Mouse (Mus musculus) neural tube, embryonic 12.5 days (tissue): ENCODE measurements at regions not wholly inside any gene's neighbourhood (a gene's known extent, or its start where the extent isn't known, plus 50 kb on each side); places are given as distances from the start of the nearest gene placed in this dataset.

Experiments
- ATAC-seq: fragments of 200-750 bp; cut with Nextera tagmentation; 2 replicates; pipeline ENCODE4 v1.8.0; 2017; ENCODE audit warnings: low read depth, mild to moderate bottlenecking, moderate TSS enrichment, moderate library complexity; ENCODE audit not compliant: low FRiP score
- H3K27ac ChIP-seq: fragments of 300-500 bp; sonication (generic); 2 replicates; pipeline ENCODE4 v1.5.1; 2016
- H3K27me3 ChIP-seq: fragments of 300-500 bp; sonication (generic); replicated peaks from 2 replicates; pipeline ENCODE4 v1.6.1; 2016; ENCODE audit warnings: mild to moderate bottlenecking
- H3K36me3 ChIP-seq: fragments of 300-500 bp; sonication (generic); 2 replicates; pipeline ENCODE4 v1.6.1; 2016; ENCODE audit warnings: mild to moderate bottlenecking
- H3K4me1 ChIP-seq: fragments of 300-500 bp; sonication (generic); 2 replicates; pipeline ENCODE4 v1.6.1; 2016
- H3K4me2 ChIP-seq: fragments of 300-500 bp; sonication (generic); replicated peaks from 2 replicates; pipeline ENCODE4 v1.6.1; 2016; ENCODE audit warnings: mild to moderate bottlenecking
- H3K4me3 ChIP-seq: fragments of 300-500 bp; sonication (generic); 2 replicates; pipeline ENCODE4 v1.5.1; 2016
- H3K9ac ChIP-seq: fragments of 300-500 bp; sonication (generic); 2 replicates; pipeline ENCODE4 v1.6.1; 2016; ENCODE audit warnings: mild to moderate bottlenecking
- H3K9me3 ChIP-seq: fragments of 300-500 bp; sonication (generic); 2 replicates; pipeline ENCODE4 v1.6.1; 2016; ENCODE audit warnings: mild to moderate bottlenecking
- WGBS: fragments of 180-500 bp; shearing (Covaris S2); methylation state at CpG from one replicate; pipeline ENCODE4 v1.1.7; 2016; 5-methylcytosine and 5-hydroxymethylcytosine counted together

DNA sequence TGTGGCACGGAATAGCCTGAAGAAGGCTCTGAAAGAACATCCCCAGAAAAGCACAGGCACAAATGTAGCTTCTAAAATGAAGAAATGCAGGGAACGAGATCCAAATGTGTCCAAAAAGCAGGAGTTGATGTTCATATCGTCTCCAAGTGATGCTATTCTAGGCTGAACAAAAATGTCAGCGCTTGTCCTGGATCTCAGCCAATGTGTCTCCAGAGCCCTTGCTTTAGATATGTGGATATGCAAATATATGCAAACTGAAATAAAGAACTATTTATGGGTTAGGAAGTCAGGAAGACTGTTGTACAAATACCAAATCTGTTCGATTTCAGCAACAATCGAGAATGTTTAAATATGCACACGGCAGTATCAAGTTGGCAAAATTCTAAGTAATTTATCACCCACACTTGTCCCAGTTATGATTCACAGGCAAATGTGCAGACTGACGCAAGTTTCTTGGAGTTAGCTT is 320.4 kb downstream of the Synb start:
- no peak overlapping the region for H3K4me3 ChIP-seq
- no peaks in the 10 kb centered on the region for H3K9me3 ChIP-seq
- H3K27ac ChIP-seq = no peak overlapping the region
- H3K4me1 ChIP-seq = no peaks in the 10 kb centered on the region
- H3K4me2 ChIP-seq = no peak overlapping the region
- 83% methylated on average over 8 of the region's 8 CpGs for WGBS
- no peak for ATAC-seq
- H3K27me3 ChIP-seq = no peaks in the 10 kb centered on the region
- no peak overlapping the region for H3K9ac ChIP-seq
- no peaks in the 10 kb centered on the region for H3K36me3 ChIP-seq

DNA sequence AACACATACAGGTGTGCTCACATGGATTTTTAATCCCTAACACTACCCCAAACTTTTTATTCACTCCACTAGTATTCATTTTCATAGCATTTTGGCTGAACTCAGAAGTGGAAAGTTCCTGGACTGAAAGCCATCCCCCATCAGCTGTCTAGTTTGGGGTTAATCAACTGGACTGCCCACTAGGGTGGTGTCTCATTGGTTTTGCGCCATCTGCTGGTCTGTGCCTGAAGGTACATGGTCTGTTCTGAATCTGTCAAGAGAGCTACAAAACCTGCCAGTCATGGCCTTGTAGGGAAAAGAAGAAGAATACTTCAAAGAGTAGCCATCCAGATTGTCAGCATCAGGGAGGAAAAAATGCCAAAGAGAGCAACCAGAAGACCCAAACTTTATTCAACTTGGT is 327.3 kb downstream of the Synb start:
- 5% methylated on average over 1 of the region's 1 CpGs for WGBS
- ATAC-seq = no peak

DNA sequence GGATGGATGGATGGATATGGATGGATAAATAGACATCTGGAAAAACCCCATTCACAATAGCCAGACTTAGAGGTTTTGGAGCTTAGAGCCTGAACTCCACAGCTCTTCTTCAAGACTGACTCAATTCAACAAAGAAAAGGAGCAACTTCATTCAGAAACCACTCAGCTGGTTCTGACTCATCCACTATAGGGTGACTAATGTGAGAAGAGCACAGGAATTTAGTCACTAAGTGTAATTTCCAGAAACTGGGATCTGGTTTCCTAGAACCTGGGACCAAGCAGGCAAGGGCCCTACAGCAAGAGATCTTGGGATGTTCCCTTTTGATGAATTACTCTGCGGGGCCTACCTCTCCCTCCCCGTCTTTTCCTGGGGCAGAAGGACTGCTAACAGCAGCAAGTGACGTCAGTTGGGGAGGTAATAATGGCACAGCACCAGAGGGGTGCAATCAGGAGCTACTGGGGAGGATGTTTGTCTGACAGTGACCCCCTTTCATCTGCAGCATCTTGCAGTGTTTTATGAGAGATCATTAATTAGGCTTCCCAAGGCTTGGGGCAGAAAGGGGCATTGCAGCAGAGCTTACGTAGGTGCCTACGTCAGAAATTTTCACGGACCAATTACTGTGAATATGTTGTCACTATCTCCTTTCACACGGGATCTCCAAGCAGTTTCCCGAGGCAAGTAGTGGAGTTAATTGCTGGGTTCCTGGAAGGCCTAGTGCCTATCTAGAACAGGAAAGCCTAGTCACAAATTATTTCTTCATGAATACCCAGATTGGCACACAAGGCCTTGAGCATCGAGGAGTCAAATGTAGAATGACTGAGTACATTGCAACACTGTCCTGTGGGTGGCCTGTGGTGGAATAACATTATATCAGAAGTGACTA is 339.3 kb downstream of the Synb start:
- Histone ChIP-seq H3K27me3 (no peaks in the 10 kb centered on the region), H3K9me3 (no peaks in the 10 kb centered on the region), H3K36me3 (no peaks in the 10 kb centered on the region), H3K9ac (no peak overlapping the region), H3K4me3 (no peak overlapping the region), H3K4me1 (no peaks in the 10 kb centered on the region), H3K27ac (no peak overlapping the region), H3K4me2 (no peak overlapping the region)
- no peak for ATAC-seq
- 52% methylated on average over 9 of the region's 9 CpGs for WGBS

More for the DNA sequence above, 327.3 kb downstream of the Synb start:
- H3K4me1 ChIP-seq = no peaks in the 10 kb centered on the region
- no peaks in the 10 kb centered on the region for H3K27me3 ChIP-seq
- no peak overlapping the region for H3K9ac ChIP-seq
- no peak overlapping the region for H3K27ac ChIP-seq
- no peak overlapping the region for H3K4me3 ChIP-seq
- H3K4me2 ChIP-seq = no peak overlapping the region
- H3K36me3 ChIP-seq = no peaks in the 10 kb centered on the region
- no peaks in the 10 kb centered on the region for H3K9me3 ChIP-seq

GRCm38 (mm10) chr14:68945906-68946305 is 348.2 kb downstream of the Synb start:
- H3K9ac ChIP-seq = no peak overlapping the region
- H3K4me2 ChIP-seq = no peak overlapping the region
- H3K4me3 ChIP-seq = no peak overlapping the region
- WGBS = 90% methylated on average over 3 of the region's 3 CpGs
- no peak overlapping the region for H3K27ac ChIP-seq
- H3K4me1 ChIP-seq = no peaks in the 10 kb centered on the region
- no peaks in the 10 kb centered on the region for H3K36me3 ChIP-seq
- ATAC-seq = no peak
- no peaks in the 10 kb centered on the region for H3K9me3 ChIP-seq
- no peaks in the 10 kb centered on the region for H3K27me3 ChIP-seq

DNA sequence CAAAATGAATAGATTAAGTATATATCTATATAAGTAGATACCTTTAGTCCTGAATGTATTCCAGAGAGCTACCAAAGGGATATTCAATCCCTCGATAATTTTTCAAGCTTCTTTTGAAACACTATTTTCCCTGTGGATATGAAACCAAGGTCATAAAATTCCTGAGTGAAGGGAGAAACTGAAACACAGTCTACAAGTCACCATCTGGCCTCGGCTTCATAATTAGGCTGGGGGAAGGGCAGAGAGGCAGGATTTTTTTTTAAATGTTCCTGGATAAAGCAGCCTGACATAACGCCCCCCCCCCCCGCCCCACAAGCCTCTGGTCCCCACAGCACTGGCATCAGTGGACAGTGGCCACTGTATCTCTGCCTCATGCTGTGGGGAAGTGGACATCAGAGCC is 348.7 kb downstream of the Synb start:
- 45% methylated on average over 4 of the region's 4 CpGs for WGBS
- Histone ChIP-seq H3K27ac (no peak overlapping the region), H3K27me3 (no peaks in the 10 kb centered on the region), H3K9me3 (no peaks in the 10 kb centered on the region), H3K4me3 (no peak overlapping the region), H3K9ac (no peak overlapping the region), H3K36me3 (no peaks in the 10 kb centered on the region), H3K4me2 (no peak overlapping the region), H3K4me1 (no peaks in the 10 kb centered on the region)
- ATAC-seq = no peak

DNA sequence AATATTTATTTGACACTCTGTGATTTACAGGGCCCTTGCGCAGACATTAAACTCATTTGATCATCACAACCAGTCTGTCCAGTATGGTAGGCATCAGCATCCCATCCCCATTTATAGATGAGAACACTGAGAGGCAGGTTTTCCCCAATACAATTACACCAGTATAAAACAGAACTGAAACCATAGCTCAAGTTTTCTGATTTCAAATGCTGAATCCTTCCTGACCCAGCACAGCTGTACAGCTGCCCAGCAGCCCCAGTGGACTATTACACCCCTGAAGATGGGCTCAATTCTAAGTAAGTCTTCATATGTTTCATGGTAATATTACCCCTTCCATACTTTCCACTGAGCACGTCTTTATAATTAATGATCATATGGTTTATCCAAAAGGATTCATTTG is 352.3 kb downstream of the Synb start:
- WGBS = 86% methylated on average over 2 of the region's 2 CpGs
- Histone ChIP-seq H3K9me3 (no peaks in the 10 kb centered on the region), H3K27ac (no peak overlapping the region), H3K4me3 (no peak overlapping the region), H3K4me1 (no peaks in the 10 kb centered on the region), H3K4me2 (no peak overlapping the region), H3K36me3 (no peaks in the 10 kb centered on the region), H3K27me3 (0 out of 2 replicates have a peak, but pooled peaks cover 3% of the 10 kb centered on the region), H3K9ac (no peak overlapping the region)
- no peak for ATAC-seq

DNA sequence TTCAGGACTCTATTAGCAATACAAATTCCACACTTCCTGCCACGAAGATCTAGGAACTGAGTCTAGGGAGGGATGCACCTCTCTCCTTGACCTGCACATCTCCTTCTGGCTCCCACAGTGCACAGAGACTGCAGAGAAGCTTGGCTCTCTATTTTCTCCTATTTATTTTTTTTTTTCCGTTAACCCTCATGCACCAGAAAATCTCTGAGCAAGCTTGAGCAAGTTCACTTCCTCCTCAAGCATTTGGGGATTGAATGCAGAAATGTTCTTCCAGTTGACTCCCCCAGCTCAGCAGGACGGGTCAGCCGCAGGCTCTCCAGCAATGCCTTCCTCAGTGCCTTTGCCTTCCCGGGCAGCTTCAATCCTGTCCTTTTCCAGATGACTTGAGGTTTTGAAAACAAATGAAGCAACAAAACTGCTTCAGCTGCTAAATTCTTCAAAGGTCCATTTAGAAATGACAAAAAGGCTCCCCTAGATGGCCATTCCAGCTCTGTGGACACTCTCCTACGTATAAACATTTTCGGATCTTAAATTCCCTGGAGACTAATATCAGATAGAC is 352.9 kb downstream of the Synb start:
- no peaks in the 10 kb centered on the region for H3K4me1 ChIP-seq
- WGBS = 34% methylated on average over 7 of the region's 7 CpGs
- H3K27ac ChIP-seq = no peak overlapping the region
- no peak overlapping the region for H3K4me2 ChIP-seq
- 0 out of 2 replicates have a peak, but pooled peaks cover 3% of the 10 kb centered on the region for H3K27me3 ChIP-seq
- H3K9ac ChIP-seq = no peak overlapping the region
- no peaks in the 10 kb centered on the region for H3K36me3 ChIP-seq
- no peak overlapping the region for H3K4me3 ChIP-seq
- ATAC-seq = no peak
- no peaks in the 10 kb centered on the region for H3K9me3 ChIP-seq

GRCm38 (mm10) chr14:68935303-68935662 is 358.8 kb downstream of the Synb start:
- Histone ChIP-seq H3K9me3 (no peaks in the 10 kb centered on the region), H3K4me3 (no peak overlapping the region), H3K4me1 (peaks cover 10% of the 10 kb centered on the region; the same call in 1 of the 2 replicates), H3K27ac (no peak overlapping the region), H3K4me2 (peak overlapping the region; percentile 25; the same call in 1 of the 2 replicates), H3K9ac (no peak overlapping the region), H3K27me3 (0 out of 2 replicates have a peak, but pooled peaks cover 3% of the 10 kb centered on the region), H3K36me3 (no peaks in the 10 kb centered on the region)
- WGBS = 72% methylated on average over 6 of the region's 6 CpGs
- peak; percentile 25; the same call in 1 of the 2 replicates for ATAC-seq

- Histone ChIP-seq H3K4me2 (peak overlapping the region; percentile 25), H3K4me3 (no peak overlapping the region)
Measured at GRCm38 (mm10) chr14:68934611-68935302, 359.3 kb downstream of the Synb start.

DNA sequence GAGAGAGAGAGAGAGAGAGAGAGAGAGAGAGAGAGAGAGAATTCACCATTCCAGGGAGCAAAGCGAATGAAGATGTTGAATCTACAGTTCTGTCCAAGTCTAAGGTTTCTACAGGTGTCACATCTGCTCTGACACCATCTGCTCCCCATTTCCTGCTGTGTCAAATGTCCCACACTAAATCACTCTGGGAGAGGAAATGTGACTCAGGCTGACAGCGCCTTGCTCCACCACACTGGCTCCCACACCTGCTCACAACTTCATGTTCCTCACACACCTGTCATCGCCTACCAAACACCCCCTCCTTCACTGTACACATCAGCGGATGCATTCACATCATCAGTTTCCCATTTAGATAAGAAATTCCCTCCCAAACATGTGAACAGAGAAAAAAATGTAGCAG is 366.3 kb downstream of the Synb start:
- no peak overlapping the region for H3K4me3 ChIP-seq
- no peak overlapping the region for H3K27ac ChIP-seq
- no peak overlapping the region for H3K9ac ChIP-seq
- 73% methylated on average over 4 of the region's 4 CpGs for WGBS
- no peaks in the 10 kb centered on the region for H3K27me3 ChIP-seq
- ATAC-seq = no peak
- no peak overlapping the region for H3K4me2 ChIP-seq
- H3K4me1 ChIP-seq = peaks cover 5% of the 10 kb centered on the region
- no peaks in the 10 kb centered on the region for H3K9me3 ChIP-seq
- H3K36me3 ChIP-seq = no peaks in the 10 kb centered on the region

More at GRCm38 (mm10) chr14:68934611-68935302, 359.3 kb downstream of the Synb start:
- Histone ChIP-seq H3K9ac (no peak overlapping the region), H3K9me3 (no peaks in the 10 kb centered on the region), H3K4me1 (peaks cover 10% of the 10 kb centered on the region; the same call in 1 of the 2 replicates), H3K27ac (no peak overlapping the region), H3K36me3 (no peaks in the 10 kb centered on the region), H3K27me3 (0 out of 2 replicates have a peak, but pooled peaks cover 3% of the 10 kb centered on the region)
- ATAC-seq = peak; percentile 75; the same call in 1 of the 2 replicates
- WGBS = 19% methylated on average over 12 of the region's 12 CpGs

DNA sequence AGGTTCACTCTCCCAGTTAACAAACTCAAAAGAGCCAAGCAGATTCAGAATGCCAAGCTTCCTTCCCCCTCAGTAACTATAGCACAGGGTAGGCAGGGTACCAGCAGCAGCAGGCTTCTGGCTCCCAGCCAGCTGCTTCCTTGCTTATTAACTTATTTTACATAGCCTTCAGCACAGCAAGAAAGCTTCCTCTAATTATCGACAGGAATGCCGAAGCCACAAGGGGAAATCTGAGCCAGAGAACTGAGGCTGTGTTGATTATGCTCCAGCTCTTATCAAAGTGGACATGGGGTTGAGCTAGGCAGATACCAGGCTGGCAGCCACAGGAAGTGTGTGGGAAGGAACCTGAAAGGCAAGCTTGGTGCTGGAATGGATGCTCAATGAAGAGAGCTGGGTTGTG is 371.0 kb downstream of the Synb start:
- H3K36me3 ChIP-seq = no peaks in the 10 kb centered on the region
- H3K4me1 ChIP-seq = peaks cover 6% of the 10 kb centered on the region
- peak; percentile 56; the same call in 1 of the 2 replicates for ATAC-seq
- no peak overlapping the region for H3K9ac ChIP-seq
- H3K27me3 ChIP-seq = no peaks in the 10 kb centered on the region
- H3K27ac ChIP-seq = no peak overlapping the region
- H3K4me3 ChIP-seq = no peak overlapping the region
- no peak overlapping the region for H3K4me2 ChIP-seq
- H3K9me3 ChIP-seq = no peaks in the 10 kb centered on the region
- WGBS = 12% methylated on average over 2 of the region's 2 CpGs

DNA sequence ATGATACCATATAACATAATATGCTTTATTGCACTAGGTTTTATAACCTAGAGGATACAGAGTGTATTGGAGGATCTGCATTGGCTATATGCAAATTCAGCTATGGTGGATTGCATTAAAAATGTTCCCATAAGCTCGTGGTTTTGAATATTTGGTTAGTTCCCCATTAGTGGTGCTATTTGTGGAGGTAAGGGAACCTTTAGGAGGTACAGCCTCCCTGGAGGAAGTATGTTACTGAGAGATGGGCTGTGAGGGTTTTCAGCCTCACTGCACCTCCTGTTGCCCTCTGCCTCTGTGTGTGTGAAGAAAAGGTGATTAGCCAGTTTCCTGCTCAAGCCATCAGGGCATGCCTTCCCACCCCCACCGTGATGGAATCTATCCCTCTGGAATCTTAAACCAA is 372.1 kb downstream of the Synb start:
- 55% methylated on average over 2 of the region's 2 CpGs for WGBS
- Histone ChIP-seq H3K4me3 (no peak overlapping the region), H3K4me1 (peaks cover 6% of the 10 kb centered on the region), H3K9ac (no peak overlapping the region), H3K36me3 (no peaks in the 10 kb centered on the region), H3K27ac (no peak overlapping the region), H3K4me2 (no peak overlapping the region), H3K27me3 (no peaks in the 10 kb centered on the region), H3K9me3 (no peaks in the 10 kb centered on the region)
- ATAC-seq = no peak
